ENCODE assay signal across 8 mouse cellular contexts in the genomic region with DNA sequence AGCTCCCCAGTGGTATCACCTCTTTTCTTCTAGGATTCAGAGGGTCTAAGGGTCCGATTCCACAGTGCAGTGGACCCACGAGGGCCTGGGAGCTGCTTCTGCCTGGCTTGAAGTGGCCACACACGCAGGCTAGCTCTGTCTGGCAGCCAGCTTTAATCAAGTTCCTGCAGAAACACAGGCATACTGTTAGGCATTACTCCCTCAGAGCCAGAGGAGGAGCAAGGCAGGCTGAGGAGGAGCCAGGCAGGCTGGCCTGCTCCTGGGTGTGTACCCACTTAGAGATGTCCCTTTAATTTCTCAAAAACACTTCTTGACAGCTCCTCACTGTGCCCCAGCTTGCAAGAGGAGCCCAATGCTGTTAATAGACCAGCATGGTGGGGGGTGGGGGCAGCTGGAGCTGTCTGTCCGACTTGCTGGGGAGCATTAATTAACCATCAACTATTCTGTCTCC.
DNase-seq lines count a peak whose midpoint lies in the region; ATAC-seq and TF ChIP-seq lines count a peak whose summit lies in the region.

No protein-coding gene starts in this region.

- peaks cover 28% of the 10 kb centered on the region for H3K4me1 ChIP-seq in forebrain, embryonic 13.5 days
- peaks cover 14% of the 10 kb centered on the region for H3K4me1 ChIP-seq in hindbrain, embryonic 14.5 days (replicated peaks; ENCODE audit: control insufficient read depth, insufficient read depth, low read length)
- H3K4me1 ChIP-seq in liver, embryonic 14.5 days (replicated peaks; ENCODE audit: control insufficient read depth in 2 of 2, insufficient read depth in 2 of 2, low read length in 1 of 2), result peaks cover 31 to 56% of the 10 kb centered on the region in 2 experiments

- no peak for TF ChIP-seq CTCF in liver, embryonic 14.5 days (IDR thresholded peaks at IDR 0.05; ENCODE audit: low read depth)

- H3K36me3 ChIP-seq in forebrain, embryonic 13.5 days (ENCODE audit: poor library complexity, severe bottlenecking), result no peaks in the 10 kb centered on the region
- H3K36me3 ChIP-seq in hindbrain, embryonic 14.5 days (replicated peaks; ENCODE audit: control insufficient read depth, insufficient read depth), result no peaks in the 10 kb centered on the region
- no peaks in the 10 kb centered on the region for H3K36me3 ChIP-seq in liver, embryonic 14.5 days (replicated peaks; ENCODE audit: control insufficient read depth, insufficient read depth, low read depth)

- H3K9me3 ChIP-seq in forebrain, embryonic 13.5 days (replicated peaks), result no peaks in the 10 kb centered on the region
- no peaks in the 10 kb centered on the region for H3K9me3 ChIP-seq in hindbrain, embryonic 14.5 days (ENCODE audit: control insufficient read depth, low read length)
- no peaks in the 10 kb centered on the region for H3K9me3 ChIP-seq in liver, embryonic 14.5 days (ENCODE audit: control insufficient read depth, low read length)

- no peak overlapping the region for H3K4me2 ChIP-seq in forebrain, embryonic 13.5 days
- no peak overlapping the region for H3K4me2 ChIP-seq in hindbrain, embryonic 14.5 days (replicated peaks)
- peak overlapping the region; percentile 29 for H3K4me2 ChIP-seq in liver, embryonic 14.5 days (ENCODE audit: low read depth)

- no peak overlapping the region for H3K27ac ChIP-seq in forebrain, embryonic 13.5 days
- H3K27ac ChIP-seq in hindbrain, embryonic 14.5 days, result peak overlapping the region; percentile 57; the same call in 1 of the 2 replicates
- H3K27ac ChIP-seq in liver, embryonic 14.5 days, result no peak overlapping the region; the same call in 1 of the 2 replicates

- H3K27me3 ChIP-seq in forebrain, embryonic 13.5 days, result no peaks in the 10 kb centered on the region
- no peaks in the 10 kb centered on the region for H3K27me3 ChIP-seq in hindbrain, embryonic 14.5 days (ENCODE audit: control insufficient read depth, insufficient read depth, low read length)
- H3K27me3 ChIP-seq in liver, embryonic 14.5 days (ENCODE audit: control insufficient read depth, insufficient read depth, low read length), result no peaks in the 10 kb centered on the region

- 16% methylated on average over 4 of the region's 4 CpGs for whole genome bisulfite sequencing in forebrain, embryonic 13.5 days
- 28% methylated on average over 4 of the region's 4 CpGs for WGBS in hindbrain, embryonic 14.5 days
- WGBS in liver, embryonic 14.5 days (ENCODE audit: insufficient replicate concordance), result 7% methylated on average over 4 of the region's 4 CpGs

- no peak for TF ChIP-seq EP300 in liver, embryonic 14.5 days (IDR thresholded peaks at IDR 0.05; ENCODE audit: low read depth)

- ATAC-seq in frontal cortex, adult (ENCODE audit: low TSS enrichment), result peak; percentile 41; the same call in 1 of the 2 replicates
- 0 out of 2 replicates have a peak, but pooled peaks have one; percentile 58 for ATAC-seq in forebrain, embryonic 13.5 days
- ATAC-seq in hindbrain, embryonic 14.5 days (ENCODE audit: low FRiP score), result peak; percentile 78; the same call in 1 of the 2 replicates
- ATAC-seq in liver, embryonic 14.5 days (ENCODE audit: insufficient read depth), result peak; percentile 58

- DNase-seq in frontal cortex, postnatal 14 days (ENCODE audit: low spot score in 2 of 2), result no peak
- no peak for DNase-seq in hindbrain, embryonic 14.5 days (ENCODE audit: low spot score)
- no peak for DNase-seq in liver, embryonic 14.5 days (ENCODE audit: low read depth in 3 of 3, low spot score in 3 of 3)
- DNase-seq in retina, embryonic 14.5 days (ENCODE audit: low spot score), result peak; percentile 58
- no peak for DNase-seq in urinary bladder, postnatal 25 days (ENCODE audit: low spot score)
- DNase-seq in cerebellum, postnatal 4 days (ENCODE audit: low spot score in 2 of 2), result no peak

- H3K4me3 ChIP-seq in forebrain, embryonic 13.5 days, result no peak overlapping the region
- H3K4me3 ChIP-seq in hindbrain, embryonic 14.5 days (replicated peaks; ENCODE audit: low read length), result no peak overlapping the region
- H3K4me3 ChIP-seq in liver, embryonic 14.5 days (ENCODE audit: insufficient read depth in 1 of 2, low read depth in 2 of 2, low read length in 2 of 2), result no peak overlapping the region

- no peak overlapping the region for H3K9ac ChIP-seq in forebrain, embryonic 13.5 days
- no peak overlapping the region for H3K9ac ChIP-seq in hindbrain, embryonic 14.5 days
- no peak overlapping the region for H3K9ac ChIP-seq in liver, embryonic 14.5 days (replicated peaks)
